Mouse (Mus musculus) left cerebral cortex, adult 2 months (tissue): ENCODE results near the gene Adat3. TPM values are rescaled to one million over a fixed set of nuclear protein-coding genes. Genes with fewer than 3 reads are reported as not detected.
"Not testable (repeated sequence)": the region's sequence is repeated elsewhere in the genome, so short reads cannot be mapped to it uniquely, and the experiment has no call there.

Source experiments
- DNase-seq, 2 experiments: peaks; one replicate each; pipeline ENCODE4 v3.0.0; 2021 to 2022; ENCODE audit warnings: low spot score in 2 of 2, mixed read lengths in 1 of 2; ENCODE audit errors: extremely low spot score in 1 of 2
- H3K27ac ChIP-seq: fragments of 200-600 bp; 2 replicates; pipeline ENCODE4 v1.8.1; 2022
- H3K4me3 ChIP-seq: fragments of 200-600 bp; 2 replicates; pipeline ENCODE4 v1.8.1; 2022
- CTCF ChIP-seq: fragments of 200-600 bp; IDR thresholded peaks from 2 replicates; pipeline ENCODE4 v1.8.1; 2022; ENCODE audit warnings: antibody characterized with exemption, mild to moderate bottlenecking, moderate library complexity
- intact Hi-C: fragments of 180-260 bp; cut with DNase I; formaldehyde crosslinking; loops from one replicate; pipeline ENCODE4 v1.15.1; 2025
- total RNA-seq, 2 experiments: library from RNA; stranded (reverse); gene quantifications; 2 replicates each; pipeline ENCODE4 v1.2.3; 2021

The Adat3 gene
- total RNA-seq, 2 experiments from 2014 or later, result 1.3 to 5.6 TPM

- no peak overlapping the region for H3K27ac ChIP-seq
- intact Hi-C loops, result no loop called here
- TF ChIP-seq CTCF, result no peak
- H3K4me3 ChIP-seq, result no peak overlapping the region
- DNase-seq, result no peak
These were observed 2.3 kb downstream of the Adat3 start for GRCm38 (mm10) chr10:80604988-80605387.

DNA sequence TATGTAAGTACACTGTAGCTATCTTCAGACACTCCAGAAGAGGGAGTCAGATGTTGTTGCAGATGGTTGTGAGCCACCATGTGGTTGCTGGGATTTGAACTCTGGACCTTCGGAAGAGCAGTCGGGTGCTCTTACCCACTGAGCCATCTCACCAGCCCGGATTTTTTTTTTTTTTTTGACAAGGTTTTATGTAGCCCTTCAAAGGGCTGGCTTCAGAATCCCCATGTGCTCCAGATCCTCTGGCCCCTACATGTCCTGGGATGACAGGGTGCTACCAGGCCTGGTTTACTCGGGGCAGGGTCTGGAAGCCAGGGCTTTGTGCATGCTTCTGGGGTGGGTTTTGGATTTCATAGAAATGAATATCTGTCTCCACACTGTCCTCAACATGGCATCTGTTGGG is 3.0 kb downstream of the Adat3 start, which contains the start of gene Gm49322:
Gene Gm49322 (plus strand): TSS at position 301 of the 400 bp plus-strand sequence.
- H3K27ac ChIP-seq, intact Hi-C loops, H3K4me3 ChIP-seq, DNase-seq: not testable (repeated sequence)

GRCm38 (mm10) chr10:80606306-80606705 is 3.6 kb downstream of the Adat3 start:
- H3K27ac ChIP-seq, result no peak overlapping the region
- intact Hi-C loops, result no loop called here
- no peak for TF ChIP-seq CTCF
- no peak overlapping the region for H3K4me3 ChIP-seq
- DNase-seq, result no peak

DNA sequence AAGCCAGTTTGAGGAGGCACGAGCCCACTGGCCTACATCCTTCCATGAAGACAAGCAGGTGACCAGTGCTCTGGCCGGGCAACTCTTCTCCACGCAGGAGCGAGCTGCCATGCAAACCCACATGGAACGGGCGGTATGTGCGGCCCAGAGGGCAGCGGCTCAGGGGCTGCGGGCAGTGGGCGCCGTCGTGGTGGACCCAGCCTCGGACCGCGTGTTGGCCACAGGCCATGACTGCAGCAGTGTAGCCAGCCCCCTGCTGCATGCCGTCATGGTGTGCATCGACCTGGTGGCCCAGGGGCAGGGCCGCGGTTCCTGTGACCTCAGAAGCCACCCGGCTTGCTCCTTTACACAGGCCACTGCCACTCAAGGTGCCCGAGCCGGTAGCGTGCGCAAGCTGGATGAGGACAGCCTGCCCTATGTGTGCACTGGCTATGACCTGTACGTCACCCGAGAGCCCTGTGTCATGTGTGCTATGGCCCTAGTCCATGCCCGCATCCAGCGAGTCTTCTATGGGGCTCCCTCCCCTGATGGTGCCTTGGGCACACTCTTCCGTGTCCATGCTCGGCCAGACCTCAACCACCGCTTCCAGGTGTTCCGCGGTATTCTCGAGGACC is 4.2 kb downstream of the Adat3 start:
- intact Hi-C loops, result no loop called here
- no peak overlapping the region for H3K4me3 ChIP-seq
- no peak overlapping the region for H3K27ac ChIP-seq
- DNase-seq, result no peak
- no peak for TF ChIP-seq CTCF

DNA sequence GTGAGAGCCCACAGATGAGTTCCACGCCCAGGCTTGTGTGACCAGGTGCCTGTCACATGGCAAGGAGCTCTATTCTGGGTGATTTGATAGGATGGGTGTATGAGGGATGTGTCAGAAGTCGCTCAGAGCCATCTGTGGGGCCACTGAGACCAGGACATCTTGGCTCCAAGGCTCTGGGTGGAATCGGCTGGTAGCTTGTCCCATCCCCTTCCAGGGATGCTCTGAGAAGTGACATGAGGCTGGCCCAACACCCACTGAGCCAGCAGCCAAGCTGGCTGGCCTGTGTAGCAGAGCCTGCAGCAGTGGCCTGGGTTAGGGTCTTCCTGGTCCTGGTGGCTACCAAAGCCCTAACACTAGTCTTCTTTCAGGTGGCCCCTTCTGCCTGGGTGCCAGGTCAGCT is 5.8 kb downstream of the Adat3 start:
- Histone ChIP-seq H3K27ac (no peak overlapping the region), H3K4me3 (no peak overlapping the region)
- intact Hi-C loops, result no loop called here
- no peak for DNase-seq
- TF ChIP-seq CTCF, result no peak

- H3K27ac ChIP-seq, result no peak overlapping the region
- intact Hi-C loops, result no loop called here
- TF ChIP-seq CTCF, result no peak
- H3K4me3 ChIP-seq, result no peak overlapping the region
- no peak for DNase-seq
These were observed 6.7 kb downstream of the Adat3 start for GRCm38 (mm10) chr10:80609269-80609924.

- DNase-seq, result no peak
- Histone ChIP-seq H3K4me3 (no peak overlapping the region), H3K27ac (no peak overlapping the region)
- intact Hi-C loops, result loop anchor here (2.0 kb wide), 1 partner anchor 77 kb away; no protein-coding TSS in a partner anchor
- TF ChIP-seq CTCF, result no peak
These were observed 7.6 kb downstream of the Adat3 start for GRCm38 (mm10) chr10:80610116-80610785.

DNA sequence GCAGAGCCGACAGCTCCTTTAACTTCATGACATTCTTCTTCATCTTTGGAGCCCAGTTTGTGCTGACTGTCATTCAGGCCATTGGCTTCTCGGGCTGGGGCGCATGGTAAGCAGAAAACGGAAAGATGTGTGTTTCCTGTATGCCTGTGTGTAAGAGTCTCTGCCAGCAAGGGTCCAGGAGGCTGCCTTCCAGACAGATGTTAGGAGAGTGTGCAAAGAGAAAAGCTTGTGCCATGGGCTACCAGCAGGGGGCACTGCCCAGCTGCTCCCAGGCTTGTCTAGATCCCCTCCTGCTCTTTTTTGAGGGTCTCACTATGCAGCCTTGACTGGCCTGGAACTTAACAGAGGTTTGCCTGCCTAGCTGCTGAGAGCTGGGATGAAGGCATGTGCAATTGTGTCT is 8.3 kb downstream of the Adat3 start:
- intact Hi-C loops, result loop anchor here (2.0 kb wide), 1 partner anchor 76 kb away; no protein-coding TSS in a partner anchor

GRCm38 (mm10) chr10:80611905-80612304 is 9.2 kb downstream of the Adat3 start:
- H3K27ac ChIP-seq, result no peak overlapping the region
- intact Hi-C loops, result loop anchor here (2.0 kb wide), 1 partner anchor 75 kb away; no protein-coding TSS in a partner anchor
- no peak for DNase-seq
- TF ChIP-seq CTCF, result no peak
- no peak overlapping the region for H3K4me3 ChIP-seq

More for the DNA sequence above, 8.3 kb downstream of the Adat3 start:
- Histone ChIP-seq H3K4me3 (no peak overlapping the region), H3K27ac (no peak overlapping the region)
- DNase-seq, result no peak
- TF ChIP-seq CTCF, result peak; percentile 94

DNA sequence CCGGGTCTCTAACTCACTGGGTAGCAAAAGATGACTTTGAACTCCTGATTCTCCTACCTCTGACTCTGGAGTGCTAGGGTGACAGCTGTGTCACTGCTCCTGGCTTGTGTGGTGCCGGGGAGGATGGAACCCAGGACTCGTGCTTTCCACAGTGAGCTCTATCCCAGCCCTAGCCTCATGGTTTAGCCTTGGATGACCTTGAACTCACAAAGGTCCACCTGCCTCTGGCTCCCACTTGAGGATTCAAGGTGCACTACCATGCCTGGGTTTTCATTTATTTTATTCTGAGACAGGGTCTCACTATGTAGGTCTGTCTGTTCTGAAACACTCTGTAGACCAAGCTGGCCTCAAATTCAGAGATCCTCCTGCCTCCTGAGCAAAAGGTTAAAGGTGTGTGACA is 11.1 kb downstream of the Adat3 start:
- no peak for TF ChIP-seq CTCF
- intact Hi-C loops, result no loop called here
- Histone ChIP-seq H3K27ac (no peak overlapping the region), H3K4me3 (no peak overlapping the region)
- no peak for DNase-seq

DNA sequence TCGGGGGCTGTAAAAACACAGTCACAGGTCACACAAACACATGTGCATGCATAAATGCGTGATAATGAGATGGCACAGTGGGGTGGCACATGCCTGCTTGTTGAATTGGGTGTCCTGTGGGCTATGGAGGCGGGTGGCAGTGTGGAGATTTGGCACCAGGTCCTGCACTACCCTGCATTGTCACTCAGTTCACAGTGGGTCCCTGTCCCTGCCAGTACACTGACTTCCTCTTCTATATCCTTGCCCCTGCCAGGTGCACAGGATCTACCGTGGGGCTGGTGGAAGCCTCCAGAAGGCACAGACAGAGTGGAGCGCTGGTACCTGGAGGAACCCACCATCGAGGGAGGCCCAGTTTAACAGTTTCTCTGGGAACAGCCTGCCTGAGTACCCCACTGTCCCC is 11.7 kb downstream of the Adat3 start:
- Histone ChIP-seq H3K4me3 (no peak overlapping the region), H3K27ac (no peak overlapping the region)
- intact Hi-C loops, result no loop called here
- DNase-seq, result no peak
- TF ChIP-seq CTCF, result no peak

DNA sequence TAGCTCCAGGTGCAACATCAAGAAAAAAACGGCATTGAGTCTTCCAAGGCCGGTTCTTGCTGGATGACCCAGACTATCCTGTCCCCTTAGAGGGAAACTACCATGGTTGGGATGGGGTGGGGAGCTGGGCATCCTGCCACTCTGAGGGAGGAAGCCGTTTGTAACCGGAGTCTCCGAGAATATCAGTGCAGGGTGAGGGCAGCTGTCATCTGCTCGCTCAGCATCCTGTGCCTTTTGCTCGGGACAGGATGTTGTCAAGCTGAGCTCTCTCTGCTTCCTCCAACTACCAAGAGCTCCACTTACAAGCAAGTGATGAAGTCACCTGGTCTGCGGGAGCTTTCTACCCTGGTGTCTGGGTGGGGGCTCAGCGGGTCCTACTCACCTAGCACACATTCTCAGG is 15.5 kb downstream of the Adat3 start:
- H3K4me3 ChIP-seq, result no peak overlapping the region
- H3K27ac ChIP-seq, result no peak overlapping the region
- DNase-seq, result no peak
- intact Hi-C loops, result no loop called here
- no peak for TF ChIP-seq CTCF
